Mouse (Mus musculus): ENCODE results near the gene Ccm2. TPM values are rescaled to one million over a fixed set of nuclear protein-coding genes. Genes with fewer than 3 reads are reported as not detected.
A peak's percentile ranks its signal among the peaks of the same experiment; 100 is the strongest.

Ccm2 gene
- polyA plus RNA-seq, 1 experiment from 2014 or later: 87.8 TPM

GRCm38 (mm10) chr11:6625478-6626387, 79.0 kb downstream of the Ccm2 start, which contains the start of gene Tbrg4:
Tbrg4 (minus strand) TSS chr11:6626067.
- ATAC-seq: peak; percentile 94
- 0% methylated on average over 65 of the region's 66 CpGs for WGBS
- Histone ChIP-seq H3K27ac (peak within 1 kb of the TSS; percentile 85), H3K4me3 (replicated peaks) (peak within 1 kb of the TSS; percentile 58), H3K9me3 (no peaks in the 10 kb centered on the region), H3K4me1 (replicated peaks) (peaks cover 33% of the 10 kb centered on the region), H3K36me3 (peaks cover 35% of the 10 kb centered on the region), H3K9ac (replicated peaks) (peak within 1 kb of the TSS; percentile 67), H3K27me3 (no peaks in the 10 kb centered on the region), H3K4me2 (replicated peaks) (peak within 1 kb of the TSS; percentile 87)

GRCm38 (mm10) chr11:6626388-6626772, 79.7 kb downstream of the Ccm2 start:
- 13% methylated on average over 16 of the region's 16 CpGs for WGBS
- Histone ChIP-seq H3K27ac (peak overlapping the region; percentile 85), H3K36me3 (peaks cover 28% of the 10 kb centered on the region), H3K9ac (replicated peaks) (peak overlapping the region; percentile 67), H3K27me3 (no peaks in the 10 kb centered on the region), H3K9me3 (no peaks in the 10 kb centered on the region), H3K4me2 (replicated peaks) (peak overlapping the region; percentile 87), H3K4me1 (replicated peaks) (peaks cover 33% of the 10 kb centered on the region), H3K4me3 (replicated peaks) (peak overlapping the region; percentile 58)
- peak; percentile 44 for ATAC-seq

GRCm38 (mm10) chr11:6627731-6628130, 81.0 kb downstream of the Ccm2 start:
- peaks cover 33% of the 10 kb centered on the region for H3K4me1 ChIP-seq (replicated peaks)
- no peaks in the 10 kb centered on the region for H3K9me3 ChIP-seq
- no peak overlapping the region for H3K4me2 ChIP-seq (replicated peaks)
- H3K9ac ChIP-seq (replicated peaks): no peak overlapping the region
- no peak overlapping the region for H3K4me3 ChIP-seq (replicated peaks)
- WGBS: 91% methylated on average over 4 of the region's 4 CpGs
- no peak for ATAC-seq
- no peaks in the 10 kb centered on the region for H3K27me3 ChIP-seq
- H3K27ac ChIP-seq: no peak overlapping the region
- H3K36me3 ChIP-seq: peaks cover 16% of the 10 kb centered on the region

- Histone ChIP-seq H3K4me3 (replicated peaks) (no peak overlapping the region), H3K4me1 (replicated peaks) (peaks cover 25% of the 10 kb centered on the region), H3K27me3 (no peaks in the 10 kb centered on the region), H3K9me3 (no peaks in the 10 kb centered on the region), H3K9ac (replicated peaks) (no peak overlapping the region), H3K36me3 (peaks cover 8% of the 10 kb centered on the region), H3K4me2 (replicated peaks) (no peak overlapping the region), H3K27ac (no peak overlapping the region)
- 30% methylated on average over 4 of the region's 4 CpGs for WGBS
- no peak for ATAC-seq
These were observed 81.9 kb downstream of the Ccm2 start for GRCm38 (mm10) chr11:6628568-6628967.

- H3K4me2 ChIP-seq (replicated peaks): no peak overlapping the region
- ATAC-seq: no peak
- peaks cover 14% of the 10 kb centered on the region for H3K4me1 ChIP-seq (replicated peaks)
- H3K9me3 ChIP-seq: no peaks in the 10 kb centered on the region
- no peak overlapping the region for H3K4me3 ChIP-seq (replicated peaks)
- no peaks in the 10 kb centered on the region for H3K36me3 ChIP-seq
- no peak overlapping the region for H3K27ac ChIP-seq
- no peaks in the 10 kb centered on the region for H3K27me3 ChIP-seq
- no peak overlapping the region for H3K9ac ChIP-seq (replicated peaks)
These were observed 83.0 kb downstream of the Ccm2 start for GRCm38 (mm10) chr11:6629655-6630054.

GRCm38 (mm10) chr11:6636150-6636549, 89.5 kb downstream of the Ccm2 start:
- Histone ChIP-seq H3K4me1 (replicated peaks) (no peaks in the 10 kb centered on the region), H3K36me3 (no peaks in the 10 kb centered on the region), H3K4me3 (replicated peaks) (no peak overlapping the region), H3K9ac (replicated peaks) (no peak overlapping the region), H3K4me2 (replicated peaks) (no peak overlapping the region), H3K9me3 (no peaks in the 10 kb centered on the region), H3K27me3 (no peaks in the 10 kb centered on the region), H3K27ac (no peak overlapping the region)
- 74% methylated on average over 8 of the region's 8 CpGs for WGBS
- no peak for ATAC-seq

GRCm38 (mm10) chr11:6638537-6638936, 91.8 kb downstream of the Ccm2 start, which contains the start of gene Wap:
Wap (minus strand) TSS chr11:6638637.
- ATAC-seq: no peak
- WGBS: 86% methylated on average over 4 of the region's 4 CpGs
- H3K27ac ChIP-seq: no peak within 1 kb of the TSS

GRCm38 (mm10) chr11:6639072-6639471, 92.4 kb downstream of the Ccm2 start:
- no peaks in the 10 kb centered on the region for H3K27me3 ChIP-seq
- H3K4me2 ChIP-seq (replicated peaks): no peak overlapping the region
- no peaks in the 10 kb centered on the region for H3K4me1 ChIP-seq (replicated peaks)
- H3K4me3 ChIP-seq (replicated peaks): no peak overlapping the region
- H3K27ac ChIP-seq: no peak overlapping the region
- no peak overlapping the region for H3K9ac ChIP-seq (replicated peaks)
- H3K9me3 ChIP-seq: no peaks in the 10 kb centered on the region
- WGBS: 84% methylated on average over 6 of the region's 6 CpGs
- ATAC-seq: no peak
- no peaks in the 10 kb centered on the region for H3K36me3 ChIP-seq

More at GRCm38 (mm10) chr11:6638537-6638936, 91.8 kb downstream of the Ccm2 start, which contains the start of gene Wap:
- Histone ChIP-seq H3K4me1 (replicated peaks) (no peaks in the 10 kb centered on the region), H3K27me3 (no peaks in the 10 kb centered on the region), H3K9me3 (no peaks in the 10 kb centered on the region), H3K4me3 (replicated peaks) (no peak within 1 kb of the TSS), H3K9ac (replicated peaks) (no peak within 1 kb of the TSS), H3K4me2 (replicated peaks) (no peak within 1 kb of the TSS), H3K36me3 (no peaks in the 10 kb centered on the region)

- WGBS: 66% methylated on average over 6 of the region's 6 CpGs
- H3K4me2 ChIP-seq (replicated peaks): no peak overlapping the region
- no peaks in the 10 kb centered on the region for H3K9me3 ChIP-seq
- H3K27me3 ChIP-seq: no peaks in the 10 kb centered on the region
- no peak overlapping the region for H3K27ac ChIP-seq
- peak; percentile 62 for ATAC-seq
- no peak overlapping the region for H3K4me3 ChIP-seq (replicated peaks)
- no peak overlapping the region for H3K9ac ChIP-seq (replicated peaks)
- no peaks in the 10 kb centered on the region for H3K36me3 ChIP-seq
- no peaks in the 10 kb centered on the region for H3K4me1 ChIP-seq (replicated peaks)
These were observed 97.9 kb downstream of the Ccm2 start for GRCm38 (mm10) chr11:6644566-6644965.

Other genes with a start within 250 kb of the Ccm2 start
- 32.9 and 33.6 TPM in 2 replicates for gene Zmiz2, start 157.8 kb upstream of the Ccm2 start, polyA plus RNA-seq (2015; fragmentation: Nextera tagmentation; extraction: Ambion mirVana)
- 3,782 and 3,914 TPM in 2 replicates for gene Ppia, start 131.4 kb upstream of the Ccm2 start, polyA plus RNA-seq (2015; fragmentation: Nextera tagmentation; extraction: Ambion mirVana)
- 605 and 617 TPM in 2 replicates for gene H2afv, start 102.4 kb upstream of the Ccm2 start, polyA plus RNA-seq (2015; fragmentation: Nextera tagmentation; extraction: Ambion mirVana)
- gene Purb, start 71.0 kb upstream of the Ccm2 start, polyA plus RNA-seq (2015; fragmentation: Nextera tagmentation; extraction: Ambion mirVana): 12.7 and 13.9 TPM in 2 replicates
- gene Myo1g, start 25.9 kb upstream of the Ccm2 start, polyA plus RNA-seq (2015; fragmentation: Nextera tagmentation; extraction: Ambion mirVana): 0.27 and 0.32 TPM in 2 replicates
- 96.9 and 101 TPM in 2 replicates for gene Nacad, start 59.2 kb downstream of the Ccm2 start, polyA plus RNA-seq (2015; fragmentation: Nextera tagmentation; extraction: Ambion mirVana)
- gene Tbrg4, start 79.2 kb downstream of the Ccm2 start, polyA plus RNA-seq (2015; fragmentation: Nextera tagmentation; extraction: Ambion mirVana): 34.6 and 35.5 TPM in 2 replicates
- not detected in 2 replicates for gene Wap, start 91.8 kb downstream of the Ccm2 start, polyA plus RNA-seq (2015; fragmentation: Nextera tagmentation; extraction: Ambion mirVana)
- 6.4 and 6.8 TPM in 2 replicates for gene Ramp3, start 111.6 kb downstream of the Ccm2 start, polyA plus RNA-seq (2015; fragmentation: Nextera tagmentation; extraction: Ambion mirVana)